Mouse (Mus musculus) embryonic facial prominence, embryonic 14.5 days (tissue): Measurements from ENCODE around the gene Cobl. TPM values are rescaled to one million over a fixed set of nuclear protein-coding genes. Genes with fewer than 3 reads are reported as not detected.

ENCODE experiments used
- ATAC-seq: fragments of 200-750 bp; cut with Nextera tagmentation; 2 replicates; pipeline ENCODE4 v1.8.0; 2017; ENCODE audit warnings: low read depth, moderate number of reproducible peaks, moderate TSS enrichment
- DNase-seq: peaks from one replicate; pipeline ENCODE4 v3.0.0-alpha.2; 2015; ENCODE audit warnings: low spot score
- H3K27ac ChIP-seq: fragments of 300-500 bp; sonication (generic); replicated peaks from 2 replicates; pipeline ENCODE4 v1.5.1; 2014; ENCODE audit warnings: low read depth, mild to moderate bottlenecking, low read length, moderate library complexity
- H3K27me3 ChIP-seq: fragments of 300-500 bp; sonication (generic); replicated peaks from 2 replicates; pipeline ENCODE4 v1.6.1; 2014; ENCODE audit warnings: low read length; ENCODE audit not compliant: control insufficient read depth, insufficient read depth
- H3K36me3 ChIP-seq: fragments of 300-500 bp; sonication (generic); 2 replicates; pipeline ENCODE4 v1.6.1; 2014; ENCODE audit warnings: low read length, mixed read lengths; ENCODE audit not compliant: control insufficient read depth, insufficient read depth
- H3K4me1 ChIP-seq: fragments of 300-500 bp; sonication (generic); 2 replicates; pipeline ENCODE4 v1.6.1; 2014; ENCODE audit warnings: antibody characterized with exemption, low read length; ENCODE audit not compliant: control insufficient read depth, insufficient read depth
- H3K4me2 ChIP-seq: fragments of 300-500 bp; sonication (generic); 2 replicates; pipeline ENCODE4 v1.6.1; 2014; ENCODE audit warnings: low read depth, mild to moderate bottlenecking, low read length, moderate library complexity, mixed read lengths
- H3K4me3 ChIP-seq: fragments of 300-500 bp; sonication (generic); 2 replicates; pipeline ENCODE4 v1.5.1; 2014; ENCODE audit warnings: low read depth, mild to moderate bottlenecking, low read length
- H3K9ac ChIP-seq: fragments of 300-500 bp; sonication (generic); 2 replicates; pipeline ENCODE4 v1.6.1; 2014; ENCODE audit warnings: low read depth, mild to moderate bottlenecking, low read length, moderate library complexity, mixed read lengths
- H3K9me3 ChIP-seq: fragments of 300-500 bp; sonication (generic); 2 replicates; pipeline ENCODE4 v1.6.1; 2016; ENCODE audit warnings: low read length; ENCODE audit not compliant: control insufficient read depth
- WGBS: fragments of 180-500 bp; shearing (Covaris S2); extraction: QIAGEN DNeasy Blood & Tissue Kit; methylation state at CpG from one replicate; pipeline ENCODE4 v1.1.7; 2014; 5-methylcytosine and 5-hydroxymethylcytosine counted together
- polyA plus RNA-seq: library from polyadenylated mRNA; unstranded; fragments of >200 nt; fragmentation: Nextera tagmentation; extraction: Ambion mirVana; gene quantifications from 2 replicates; pipeline ENCODE4 v1.2.1, GENCODE M21; 2014

The Cobl gene
- polyA plus RNA-seq, 1 experiment from 2014 or later: 62.0 TPM

DNA sequence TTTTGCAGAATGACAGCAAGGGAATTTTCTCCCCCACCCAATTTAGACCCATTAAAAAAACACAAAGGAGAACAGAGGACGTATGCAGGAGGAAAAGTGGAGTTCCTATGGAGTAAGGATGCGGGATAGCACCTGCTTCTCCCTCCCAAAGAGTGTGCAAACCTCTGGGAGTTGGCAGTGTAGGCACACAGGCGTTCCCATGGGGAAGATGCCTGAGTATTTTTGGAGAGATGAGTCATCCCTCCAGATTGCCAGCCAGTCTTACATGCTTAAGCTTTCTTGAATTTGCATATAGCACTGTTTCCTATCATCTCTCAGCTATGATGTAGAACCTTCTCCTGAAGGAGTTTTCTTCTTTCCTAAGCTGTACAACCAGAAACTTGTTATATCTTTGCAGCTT, 70.6 kb downstream of the Cobl start:
- Histone ChIP-seq H3K36me3 (no peaks in the 10 kb centered on the region), H3K27ac (no peak overlapping the region), H3K9ac (no peak overlapping the region), H3K27me3 (no peaks in the 10 kb centered on the region), H3K9me3 (no peaks in the 10 kb centered on the region), H3K4me2 (no peak overlapping the region), H3K4me1 (peaks cover 3% of the 10 kb centered on the region; the same call in 1 of the 2 replicates), H3K4me3 (no peak overlapping the region)
- WGBS: 69% methylated on average over 3 of the region's 3 CpGs
- ATAC-seq: no peak
- DNase-seq: peak; percentile 42

DNA sequence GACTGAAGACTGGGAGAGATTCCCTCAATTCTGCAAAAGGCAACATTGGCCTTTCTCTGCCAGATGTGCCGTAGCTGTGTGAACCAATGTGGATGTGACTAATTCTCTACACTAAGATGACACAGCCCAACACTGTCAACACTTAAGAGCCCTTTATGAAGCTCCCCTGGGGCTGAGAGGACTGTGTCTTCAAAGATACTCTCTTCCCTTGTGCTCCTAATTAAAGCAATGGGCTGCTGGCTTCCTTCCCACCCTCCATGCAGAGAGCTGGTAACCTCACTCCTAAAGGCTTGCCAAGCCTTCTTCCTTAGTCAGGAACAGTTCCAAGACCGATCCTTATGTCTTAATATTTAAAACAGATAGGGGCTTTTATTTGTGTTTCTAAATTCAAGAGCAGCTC, 79.9 kb downstream of the Cobl start:
- ATAC-seq (peak; percentile 60; the same call in 1 of the 2 replicates), DNase-seq (peak; percentile 94)
- WGBS: 42% methylated on average over 2 of the region's 2 CpGs
- H3K27me3 ChIP-seq: no peaks in the 10 kb centered on the region
- no peaks in the 10 kb centered on the region for H3K9me3 ChIP-seq
- H3K27ac ChIP-seq: no peak overlapping the region
- no peak overlapping the region for H3K4me2 ChIP-seq
- no peak overlapping the region for H3K9ac ChIP-seq
- peaks cover 20% of the 10 kb centered on the region for H3K4me1 ChIP-seq
- no peaks in the 10 kb centered on the region for H3K36me3 ChIP-seq
- H3K4me3 ChIP-seq: no peak overlapping the region

- no peak overlapping the region for H3K4me2 ChIP-seq
- H3K4me1 ChIP-seq: peaks cover 20% of the 10 kb centered on the region
- H3K27ac ChIP-seq: no peak overlapping the region
- H3K9me3 ChIP-seq: no peaks in the 10 kb centered on the region
- no peak for ATAC-seq
- no peak overlapping the region for H3K9ac ChIP-seq
- DNase-seq: no peak
- no peaks in the 10 kb centered on the region for H3K27me3 ChIP-seq
- 69% methylated on average over 4 of the region's 4 CpGs for WGBS
- no peak overlapping the region for H3K4me3 ChIP-seq
- H3K36me3 ChIP-seq: no peaks in the 10 kb centered on the region
These were observed 81.8 kb downstream of the Cobl start for GRCm38 (mm10) chr11:12382991-12383390.

DNA sequence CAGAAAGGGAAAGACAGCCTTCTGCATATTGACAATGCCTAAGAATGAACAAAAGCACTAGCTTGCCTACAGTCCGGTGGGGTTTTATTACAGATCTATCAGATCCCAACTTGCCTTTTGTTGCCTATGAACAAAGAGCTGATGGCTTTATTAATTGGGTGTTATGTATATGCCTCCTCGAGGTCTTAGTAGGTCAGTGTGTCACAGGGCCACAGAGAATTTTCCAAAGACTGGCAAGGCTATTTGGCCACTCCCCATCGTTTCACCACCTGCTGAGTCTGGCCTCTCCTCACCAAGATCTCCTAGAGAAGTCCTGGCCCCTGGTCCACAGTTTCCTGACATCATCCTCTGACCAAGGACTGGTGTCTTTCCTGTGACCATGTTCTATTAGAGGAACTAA, 83.7 kb downstream of the Cobl start:
- Histone ChIP-seq H3K9ac (no peak overlapping the region), H3K4me2 (no peak overlapping the region), H3K4me1 (peaks cover 20% of the 10 kb centered on the region), H3K9me3 (no peaks in the 10 kb centered on the region), H3K27me3 (no peaks in the 10 kb centered on the region), H3K27ac (no peak overlapping the region), H3K36me3 (no peaks in the 10 kb centered on the region), H3K4me3 (no peak overlapping the region)
- WGBS: 77% methylated on average over 3 of the region's 3 CpGs
- DNase-seq (no peak), ATAC-seq (no peak)

DNA sequence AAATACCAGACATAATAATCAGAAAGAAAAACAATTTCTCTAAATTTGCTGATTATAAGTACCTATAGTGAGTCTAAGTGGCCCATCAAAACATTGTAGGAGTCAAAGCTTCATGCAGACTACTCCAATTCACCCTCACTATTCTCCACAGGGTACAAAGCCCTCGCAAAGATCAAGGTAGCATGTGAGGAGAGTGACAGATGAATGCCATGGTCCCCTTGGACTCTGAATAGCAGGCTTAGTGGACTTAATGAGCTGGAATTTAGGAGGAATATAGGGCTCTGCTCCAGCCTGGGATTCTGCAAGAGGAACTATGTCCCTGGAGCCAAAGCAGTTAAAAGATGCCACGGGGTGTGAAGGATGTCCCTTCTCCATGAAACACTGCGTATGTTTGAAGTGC, 88.1 kb downstream of the Cobl start:
- Histone ChIP-seq H3K36me3 (no peaks in the 10 kb centered on the region), H3K9ac (no peak overlapping the region), H3K9me3 (no peaks in the 10 kb centered on the region), H3K4me3 (no peak overlapping the region), H3K27ac (no peak overlapping the region), H3K27me3 (no peaks in the 10 kb centered on the region), H3K4me2 (no peak overlapping the region), H3K4me1 (no peaks in the 10 kb centered on the region)
- ATAC-seq (no peak), DNase-seq (no peak)
- 77% methylated on average over 3 of the region's 3 CpGs for WGBS

DNA sequence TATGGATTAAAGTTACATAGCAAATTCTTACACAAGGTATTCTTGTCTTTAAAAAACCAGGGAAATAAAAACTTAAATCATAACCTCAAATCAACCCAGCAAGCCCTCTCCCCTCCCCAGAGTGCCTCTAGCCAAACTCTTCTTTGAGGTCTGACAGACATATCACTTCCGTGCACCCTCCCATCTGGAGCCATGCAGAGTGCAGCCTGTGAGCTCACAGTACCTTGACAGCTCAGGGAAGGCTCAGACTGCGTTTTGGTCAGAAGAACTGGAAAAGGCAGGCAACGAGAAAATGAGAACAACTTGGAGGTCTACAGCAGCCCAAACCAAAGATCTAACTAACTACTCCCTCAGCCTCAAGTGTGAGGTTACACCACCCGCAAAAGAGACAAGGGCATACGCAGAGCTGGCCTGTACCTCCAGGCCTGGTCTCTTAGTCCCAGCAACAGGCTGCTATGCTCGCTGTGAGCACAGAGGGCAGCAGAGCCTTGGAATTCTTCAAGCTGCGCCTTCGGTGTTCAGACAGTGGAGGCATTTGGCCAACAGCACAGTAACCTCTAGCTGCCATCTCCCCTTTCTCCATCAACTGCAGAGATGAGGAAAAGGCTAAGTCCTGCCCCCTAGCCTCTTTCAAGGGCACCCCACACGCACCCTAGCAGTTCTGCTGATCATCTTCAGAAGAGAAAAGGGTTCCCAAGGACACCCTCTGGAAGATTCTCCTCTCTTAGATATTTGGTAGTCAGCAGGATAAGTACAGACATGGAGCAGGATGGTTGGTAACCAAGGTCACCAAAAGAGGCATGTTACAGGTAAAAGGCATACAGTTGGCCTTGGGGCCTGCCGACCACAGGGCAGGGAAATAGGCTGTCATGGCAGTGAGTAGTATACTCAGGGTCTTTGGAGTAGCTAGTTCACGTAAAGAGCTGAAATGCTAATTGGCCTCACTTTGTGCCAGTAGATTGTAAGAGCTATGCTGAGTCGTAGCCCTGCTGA, 91.4 kb downstream of the Cobl start:
- no peak overlapping the region for H3K9ac ChIP-seq
- H3K4me1 ChIP-seq: no peaks in the 10 kb centered on the region
- peak; percentile 90 for DNase-seq
- H3K27me3 ChIP-seq: no peaks in the 10 kb centered on the region
- H3K36me3 ChIP-seq: no peaks in the 10 kb centered on the region
- H3K27ac ChIP-seq: no peak overlapping the region
- no peak overlapping the region for H3K4me2 ChIP-seq
- ATAC-seq: peak; percentile 93
- 31% methylated on average over 12 of the region's 12 CpGs for WGBS
- no peaks in the 10 kb centered on the region for H3K9me3 ChIP-seq
- H3K4me3 ChIP-seq: no peak overlapping the region

DNA sequence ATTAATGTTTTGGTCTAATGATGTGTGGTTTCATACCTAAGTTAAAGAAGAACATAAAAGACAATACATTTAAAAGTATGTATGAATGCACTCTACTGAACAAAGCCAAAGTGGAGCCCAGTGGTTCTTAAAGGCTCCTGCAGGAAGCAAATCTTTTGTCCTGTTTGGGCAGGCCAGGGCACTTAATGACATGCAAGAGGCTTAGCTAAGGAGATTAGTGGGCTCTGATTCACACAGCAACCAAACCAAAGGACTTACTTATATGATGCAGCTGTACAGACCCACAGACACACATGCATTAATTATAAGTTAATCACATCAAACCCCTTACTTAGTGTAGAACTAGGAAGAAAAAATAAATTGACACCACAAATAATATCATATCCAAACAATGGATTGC, 93.8 kb downstream of the Cobl start:
- Histone ChIP-seq H3K36me3 (no peaks in the 10 kb centered on the region), H3K4me3 (no peak overlapping the region), H3K27ac (no peak overlapping the region), H3K9me3 (no peaks in the 10 kb centered on the region), H3K9ac (no peak overlapping the region), H3K4me1 (no peaks in the 10 kb centered on the region), H3K4me2 (no peak overlapping the region), H3K27me3 (no peaks in the 10 kb centered on the region)
- peak; percentile 16 for DNase-seq
- ATAC-seq: no peak

GRCm38 (mm10) chr11:12367426-12368178, 97.2 kb downstream of the Cobl start:
- DNase-seq (peak; percentile 4), ATAC-seq (no peak)
- WGBS: 54% methylated on average over 5 of the region's 5 CpGs
- H3K27me3 ChIP-seq: no peaks in the 10 kb centered on the region
- no peaks in the 10 kb centered on the region for H3K4me1 ChIP-seq
- no peak overlapping the region for H3K4me3 ChIP-seq
- H3K9me3 ChIP-seq: no peaks in the 10 kb centered on the region
- H3K4me2 ChIP-seq: no peak overlapping the region
- H3K36me3 ChIP-seq: no peaks in the 10 kb centered on the region
- H3K9ac ChIP-seq: no peak overlapping the region
- no peak overlapping the region for H3K27ac ChIP-seq
